Mouse (Mus musculus) gastrocnemius, postnatal 25 days (tissue): Measurements from ENCODE around the gene Adgrg2. TPM values are rescaled to one million over a fixed set of nuclear protein-coding genes. Genes with fewer than 3 reads are reported as not detected.

Experiments
- DNase-seq: peaks from one replicate; pipeline ENCODE4 v3.0.0; 2022
- long read RNA-seq, 2 experiments: library from polyadenylated mRNA; stranded (forward); transcript quantifications; one replicate each; pipeline ENCODE4 v2.0.0; 2021
- total RNA-seq, 2 experiments: library from RNA; stranded (reverse); gene quantifications; 1 replicate in 1 of 2; 2 replicates in 1 of 2; pipeline ENCODE4 v1.2.3; 2021

The Adgrg2 gene
- total RNA-seq = 1 to 10 TPM in 1 of 2 experiments, under 1 TPM in 1; 0.69 to 1.7 TPM
- long read RNA-seq, experiment 1 = 0 reads
- long read RNA-seq, experiment 2 = 0 reads

DNA sequence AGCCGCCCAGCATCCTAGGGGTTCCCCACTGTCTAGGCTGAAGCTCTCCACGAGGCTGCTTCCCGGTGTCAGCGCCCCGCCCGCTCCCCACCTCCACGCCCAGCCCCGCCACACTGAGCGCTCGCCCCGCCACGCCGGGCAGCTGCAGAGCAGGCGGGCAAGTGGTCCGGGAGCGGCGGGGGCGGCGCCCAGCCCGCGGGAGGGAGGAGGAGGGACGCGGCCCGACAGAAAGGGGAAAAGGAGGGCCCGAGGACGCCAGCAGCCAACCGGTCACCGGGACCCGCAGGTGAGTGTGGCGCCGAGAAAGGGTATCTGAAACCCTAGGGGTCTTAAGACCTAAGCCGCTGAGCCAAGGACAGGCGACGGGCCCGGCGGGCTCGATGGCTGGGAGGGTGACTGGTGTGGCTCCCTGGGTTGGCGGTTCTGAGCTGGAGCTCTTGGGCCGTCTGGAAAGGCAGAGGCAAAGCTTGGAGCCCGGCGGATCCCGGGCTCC is at the start of gene Adgrg2:
Gene Adgrg2, plus strand, starts transcription at position 227 of the 493 bp plus-strand sequence.
- peak; percentile 9 for DNase-seq

GRCm38 (mm10) chrX:160350995-160351394 is 39.5 kb upstream of the Adgrg2 start:
- DNase-seq = no peak

DNA sequence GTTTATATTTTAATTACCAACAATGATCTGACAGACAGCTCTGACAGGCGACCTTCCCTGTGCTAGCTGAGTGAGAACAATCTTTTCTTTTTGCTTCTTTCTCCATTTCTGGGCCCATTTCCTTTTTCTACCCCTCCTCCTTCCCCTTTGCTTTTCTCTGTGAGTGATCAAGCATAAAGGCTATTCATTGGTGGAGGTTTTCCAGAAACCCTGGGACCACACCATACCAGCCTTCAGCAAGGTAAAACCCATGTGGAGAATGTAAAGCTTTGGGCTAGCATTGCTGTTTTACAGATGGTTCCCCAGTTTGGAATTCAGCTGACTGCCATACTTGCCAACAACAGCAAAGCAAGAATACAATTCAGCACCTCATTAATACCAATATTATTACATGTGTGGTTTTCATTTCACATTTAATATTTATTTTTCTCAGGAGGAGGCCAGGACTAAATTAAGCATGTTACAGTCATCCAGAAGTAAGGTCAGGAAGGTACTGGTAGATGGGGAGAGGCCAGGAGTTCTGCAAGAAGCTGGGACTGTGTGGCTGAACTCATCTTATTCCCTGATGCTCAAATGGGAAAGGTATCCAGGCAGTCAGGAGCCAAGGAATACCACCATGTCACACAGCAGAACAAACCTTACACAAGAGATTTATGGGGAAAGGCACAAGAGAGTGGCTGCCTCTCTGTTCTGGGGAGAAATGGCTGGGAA is 38.4 kb upstream of the Adgrg2 start:
- no peak for DNase-seq

DNA sequence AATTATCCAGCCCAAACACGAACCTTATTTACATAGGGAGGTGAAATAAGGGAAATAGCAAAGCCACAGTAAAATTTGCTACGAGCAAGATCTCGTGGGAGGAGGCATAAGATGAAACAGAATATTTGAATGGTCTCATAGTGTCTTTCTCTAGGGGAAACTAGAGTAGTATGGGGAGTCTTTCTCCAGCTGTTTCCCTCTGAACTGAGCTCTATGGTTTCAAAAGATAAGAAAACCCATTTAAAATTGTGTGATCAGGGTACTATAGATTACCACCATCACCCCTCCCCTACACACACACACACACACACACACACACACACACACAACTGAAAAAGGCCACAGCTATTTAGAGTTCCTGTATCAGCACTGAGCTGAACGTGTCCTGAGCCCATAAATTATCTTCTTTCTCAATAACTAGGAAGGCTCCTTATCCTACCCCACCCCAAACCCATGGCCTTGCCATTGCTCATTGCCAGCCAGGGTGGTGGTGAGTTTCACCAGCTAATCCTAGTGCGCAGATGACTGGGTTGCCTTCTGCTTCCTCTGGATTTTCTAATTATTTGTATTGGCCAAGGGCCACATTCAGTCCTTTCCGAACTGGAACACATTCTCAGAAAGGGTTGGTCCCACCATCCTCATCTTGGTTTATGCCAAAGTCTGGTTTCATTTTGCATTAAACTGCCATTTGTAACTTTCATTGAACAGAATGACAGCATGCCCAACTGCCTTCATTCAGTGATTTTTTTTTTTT is 5.6 kb upstream of the Adgrg2 start:
- DNase-seq = no peak

- no peak for DNase-seq
Measured at GRCm38 (mm10) chrX:160385502-160385772, 5.1 kb upstream of the Adgrg2 start.

- DNase-seq = no peak
Measured at GRCm38 (mm10) chrX:160412930-160413453, 22.5 kb downstream of the Adgrg2 start.

DNA sequence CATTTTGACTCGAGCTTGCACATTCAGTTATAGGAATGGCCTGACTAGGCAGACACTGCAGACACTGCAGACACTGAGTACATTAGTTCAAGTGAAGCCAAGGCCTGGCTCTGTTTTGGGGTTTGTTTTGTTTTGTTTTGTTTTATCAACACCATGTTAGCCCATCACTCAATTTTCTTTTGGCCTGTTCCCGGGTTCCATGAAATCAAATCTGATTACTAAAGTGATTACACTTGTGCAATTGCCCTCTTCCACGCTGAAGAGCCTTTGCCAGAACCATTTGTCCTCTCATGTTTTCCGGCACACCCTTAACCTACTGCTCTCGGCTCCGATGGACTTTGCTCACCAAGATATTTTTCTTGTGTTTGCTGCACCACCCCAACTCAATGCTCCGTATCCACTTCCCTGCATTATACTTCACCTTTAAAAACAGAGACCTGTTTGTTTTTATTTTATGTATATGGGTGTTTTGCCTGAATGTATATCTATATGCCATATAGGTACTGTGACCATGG is 23.4 kb downstream of the Adgrg2 start:
- DNase-seq = no peak

DNA sequence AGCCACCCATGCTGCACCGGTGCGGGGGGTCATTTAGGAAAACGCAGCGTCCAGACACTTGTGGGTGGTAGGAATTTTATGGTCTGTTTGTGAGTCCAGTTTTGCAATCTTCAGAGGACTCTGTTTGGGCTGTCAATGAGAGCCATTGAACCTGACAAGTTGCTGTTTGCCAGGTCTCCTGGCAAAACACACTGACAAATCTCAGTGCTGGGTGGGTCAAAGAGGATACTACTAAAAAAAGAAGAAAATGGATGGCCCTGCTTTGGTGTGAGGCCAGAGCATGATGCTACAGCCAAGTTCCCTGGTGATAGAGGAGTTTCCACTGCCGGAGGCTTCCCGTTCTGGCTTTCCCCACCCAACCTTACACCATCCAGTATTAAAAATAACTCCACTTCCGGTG is 27.9 kb downstream of the Adgrg2 start:
- peak; percentile 10 for DNase-seq

GRCm38 (mm10) chrX:160423737-160424136 is 33.2 kb downstream of the Adgrg2 start:
- DNase-seq = no peak

DNA sequence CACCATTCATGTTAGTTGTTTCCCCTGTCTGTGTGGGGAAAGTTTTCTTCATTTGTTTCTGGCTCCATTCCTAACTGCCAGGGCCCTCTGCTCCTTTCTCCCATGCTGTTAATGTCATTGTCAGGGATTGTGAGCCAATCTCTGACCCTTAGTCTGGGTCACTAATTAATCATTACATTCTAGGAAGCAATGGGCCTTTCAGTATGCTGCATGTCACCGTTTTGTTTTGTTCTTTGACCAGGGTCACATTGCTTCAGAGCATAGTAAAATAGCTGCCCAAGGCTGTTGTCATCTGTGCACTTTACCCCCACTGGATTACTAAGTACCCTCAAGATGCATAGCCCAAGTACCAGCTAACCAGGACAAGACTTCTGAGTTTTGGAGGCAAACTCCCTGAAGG is 36.0 kb downstream of the Adgrg2 start:
- DNase-seq = no peak

DNA sequence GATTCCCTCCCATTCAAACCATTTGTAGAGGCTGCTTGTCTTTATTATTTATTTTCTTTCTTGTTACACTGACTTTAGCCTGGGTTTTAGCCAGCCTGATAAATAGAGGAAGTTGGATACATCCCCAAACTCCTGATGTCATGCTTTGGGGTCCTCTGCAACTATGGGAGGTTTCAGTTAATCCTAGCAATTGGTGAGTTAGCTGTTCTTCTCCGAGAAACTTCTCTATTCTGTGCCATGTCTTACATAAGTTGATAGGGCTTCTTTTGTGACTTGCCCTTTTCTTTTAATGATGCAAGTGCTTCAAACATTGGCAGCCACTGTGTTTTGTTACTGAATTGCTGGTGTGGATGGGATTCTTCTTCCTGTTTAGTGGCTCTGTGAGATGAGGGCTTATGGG is 36.4 kb downstream of the Adgrg2 start:
- DNase-seq = no peak

DNA sequence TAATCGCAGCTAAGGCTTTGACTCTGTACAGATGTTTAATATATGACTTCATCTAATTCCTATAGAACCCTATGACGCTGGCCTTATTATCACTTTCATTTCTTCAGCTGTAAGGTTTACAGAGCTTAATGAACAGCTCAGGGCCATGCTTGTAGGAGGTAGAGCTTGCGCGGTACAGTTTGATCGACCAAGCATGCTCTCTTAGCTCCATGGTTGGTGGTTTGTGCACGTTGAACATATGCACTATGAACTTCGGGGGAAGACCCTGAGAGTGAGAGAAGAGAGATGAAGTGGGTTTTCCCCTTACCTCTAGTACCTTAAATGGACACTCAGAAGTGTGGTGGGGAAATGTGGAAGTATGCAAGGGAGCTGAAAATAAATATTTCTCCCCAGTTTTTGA is 41.7 kb downstream of the Adgrg2 start:
- DNase-seq = no peak

DNA sequence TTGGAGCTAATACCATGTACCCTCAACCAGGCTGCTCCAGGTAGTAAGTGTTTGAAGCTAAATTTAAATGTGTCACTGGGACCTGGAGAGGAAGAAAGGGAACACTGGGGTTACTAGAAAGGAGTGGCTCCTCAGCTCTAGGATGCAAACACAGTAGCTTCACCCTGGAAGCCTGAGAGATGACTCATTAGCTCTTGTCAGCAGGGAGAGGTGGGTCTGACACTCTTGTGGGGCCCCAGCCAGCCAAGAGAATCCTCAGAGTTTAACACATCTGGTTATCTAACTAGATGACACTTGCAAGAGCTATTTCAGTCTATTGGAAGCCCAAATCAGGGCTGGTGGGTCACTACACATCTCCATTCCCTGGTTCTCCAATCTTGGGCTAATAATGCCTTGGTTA is 50.8 kb downstream of the Adgrg2 start:
- DNase-seq = no peak

- DNase-seq = no peak
Measured at GRCm38 (mm10) chrX:160448351-160448750, 57.9 kb downstream of the Adgrg2 start.

DNA sequence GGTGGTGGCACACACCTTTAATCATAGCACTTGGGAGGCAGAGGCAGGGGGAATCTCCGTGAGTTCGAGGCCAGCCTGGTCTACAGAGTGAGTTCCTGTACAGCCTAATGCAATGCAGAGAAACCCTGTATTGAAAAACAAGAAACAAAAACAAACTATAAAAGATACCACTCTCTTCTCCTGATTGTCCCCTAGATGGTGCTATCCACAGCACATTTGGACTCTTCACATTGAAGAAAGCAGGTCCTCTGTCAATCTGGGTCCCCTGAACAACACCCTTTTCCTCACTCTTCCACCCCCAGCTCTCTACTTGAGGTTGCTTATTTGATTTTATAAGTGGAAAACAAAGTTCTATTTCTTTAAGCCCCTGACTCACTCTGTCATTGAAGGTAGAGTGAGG is 58.9 kb downstream of the Adgrg2 start:
- no peak for DNase-seq

DNA sequence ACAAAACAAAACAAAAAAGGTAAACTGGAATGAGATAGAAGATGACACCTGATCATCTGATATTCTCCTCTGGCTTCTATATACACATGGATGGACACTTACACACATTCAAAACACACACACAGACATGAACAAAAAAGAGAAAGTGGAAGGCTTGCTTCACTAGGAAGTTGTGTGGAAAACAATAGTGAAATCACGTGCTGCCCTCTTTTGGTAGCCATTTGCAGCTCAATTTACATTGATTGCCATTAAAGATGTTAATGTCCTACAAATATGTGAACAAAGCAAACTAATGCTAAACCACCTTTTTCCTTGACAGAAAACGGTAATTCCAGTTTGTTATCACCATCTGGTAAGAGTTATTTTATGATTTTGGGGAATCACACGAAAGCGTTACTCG is 65.2 kb downstream of the Adgrg2 start:
- no peak for DNase-seq

DNA sequence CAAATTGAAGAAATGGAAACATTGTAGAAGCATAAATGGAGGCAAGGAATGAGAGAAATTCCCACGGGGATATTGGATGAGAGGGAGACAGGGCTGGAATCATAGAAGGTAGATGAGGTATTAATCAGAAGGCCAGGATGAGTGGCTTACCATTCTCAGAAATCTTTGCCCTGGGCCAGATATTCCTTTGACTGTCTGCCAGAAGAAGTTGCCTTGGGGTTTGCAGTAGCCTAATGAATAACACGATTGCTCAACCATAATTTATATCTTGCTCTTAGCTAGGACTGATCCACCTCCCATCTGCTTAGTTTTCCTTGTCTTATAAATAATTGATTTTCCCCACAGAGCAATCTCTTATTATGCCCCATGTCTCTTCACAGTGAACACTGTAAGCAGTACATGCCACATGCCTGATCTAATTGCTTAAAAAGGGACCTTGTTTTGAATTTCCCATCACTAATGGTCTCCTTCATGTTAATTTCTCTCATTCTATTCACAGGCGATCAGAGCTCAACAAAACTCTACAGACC is 80.8 kb downstream of the Adgrg2 start:
- DNase-seq = no peak

DNA sequence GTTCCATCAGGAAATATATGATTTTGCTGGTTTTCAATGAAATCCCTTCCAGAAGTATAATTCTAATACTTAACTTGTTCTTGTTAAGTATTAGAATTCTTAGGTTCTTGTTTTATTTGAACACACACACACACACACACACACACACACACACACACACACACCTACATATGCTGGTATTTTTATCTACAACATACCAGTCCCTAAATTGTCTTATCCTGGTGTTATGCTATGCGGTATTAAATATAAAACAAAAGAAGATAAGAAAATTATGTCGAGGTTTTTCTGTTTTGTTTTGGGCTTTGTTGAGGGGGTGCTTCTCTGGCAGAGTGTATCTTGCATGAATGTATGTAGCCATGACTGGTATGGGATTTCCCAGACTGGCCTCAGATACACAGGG is 99.3 kb downstream of the Adgrg2 start:
- DNase-seq = no peak

GRCm38 (mm10) chrX:160494333-160494732 is 103.8 kb downstream of the Adgrg2 start:
- DNase-seq = no peak

DNA sequence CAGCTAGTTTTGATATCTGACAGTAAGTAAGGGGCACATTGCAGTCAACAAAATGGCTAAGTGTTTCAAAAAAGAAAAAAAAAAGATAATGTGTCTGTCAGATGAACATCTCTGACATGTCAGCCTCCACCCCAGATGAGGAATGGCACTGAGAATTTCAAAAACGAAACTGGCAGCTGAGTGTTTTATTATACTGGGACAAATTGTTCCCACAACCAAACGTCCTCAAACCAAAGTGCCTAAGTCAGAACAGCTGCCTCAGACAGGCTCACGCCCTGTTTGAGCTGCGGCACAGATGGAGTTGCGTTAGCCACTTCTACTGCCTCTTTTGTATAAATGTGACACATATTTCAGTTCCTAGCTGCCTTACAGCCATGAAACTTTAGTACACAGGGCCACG is 104.4 kb downstream of the Adgrg2 start:
- no peak for DNase-seq

- no peak for DNase-seq
Measured at GRCm38 (mm10) chrX:160496473-160496872, 106.0 kb downstream of the Adgrg2 start.

DNA sequence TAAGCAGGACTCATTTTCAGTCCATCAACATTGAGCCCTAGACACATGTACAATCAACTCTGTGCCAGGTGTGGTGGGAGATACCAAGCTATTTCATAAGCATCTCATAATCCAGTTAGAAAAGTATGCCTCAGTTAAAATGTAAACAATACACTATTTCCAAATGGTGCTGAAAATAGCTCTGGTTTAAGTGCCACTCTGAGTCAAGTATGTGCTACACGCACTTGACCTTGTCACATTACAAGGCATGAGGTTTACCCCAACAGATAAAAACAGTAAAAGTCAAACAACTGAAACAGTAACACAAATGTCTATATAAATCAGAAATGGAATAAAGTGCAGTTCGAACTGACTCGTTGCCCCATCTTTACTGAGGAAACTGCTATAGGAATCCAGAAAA is 110.6 kb downstream of the Adgrg2 start:
- no peak for DNase-seq

DNA sequence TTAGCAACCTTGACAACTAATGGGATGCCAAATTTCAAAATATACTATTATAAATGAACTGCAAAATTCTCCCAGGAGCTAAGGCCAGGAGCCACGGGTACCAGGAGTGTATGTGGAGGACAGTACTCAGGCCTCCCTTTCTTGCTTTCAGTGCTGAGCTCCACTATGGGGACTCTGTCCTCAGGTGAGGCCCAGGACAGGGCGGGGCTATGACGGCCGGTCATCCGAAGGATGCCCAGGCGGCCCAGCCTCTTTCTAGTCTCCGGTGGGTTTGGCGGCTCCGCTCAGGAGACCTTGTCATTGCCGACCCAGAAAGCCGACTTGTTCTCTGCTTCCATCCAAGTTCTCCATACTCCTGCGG is 111.2 kb downstream of the Adgrg2 start:
- DNase-seq = no peak
